Mouse (Mus musculus): ENCODE data around the gene Olfr1360. TPM values are rescaled to one million over a fixed set of nuclear protein-coding genes. Genes with fewer than 3 reads are reported as not detected.

Olfr1360 gene
- polyA plus RNA-seq, 3 experiments from 2014 or later = not detected

GRCm38 (mm10) chr13:21642418-21642817, 34.8 kb downstream of the Olfr1360 start, which contains the start of gene Olfr11:
Olfr11 (minus strand) TSS chr13:21642518.
- ATAC-seq = no peak

Other genes with a start within 250 kb of the Olfr1360 start
- 1 to 10 TPM in 2 of 3 experiments, under 1 TPM in 1; 0.68 to 1.7 (median 1.6) TPM for gene Pgbd1, start 236.3 kb downstream of the Olfr1360 start, polyA plus RNA-seq (2017; shearing (Covaris generic))
- 10 to 100 TPM; 42.6 to 84.1 (median 72.6) TPM for gene Zscan26, start 223.7 kb downstream of the Olfr1360 start, polyA plus RNA-seq (2017; shearing (Covaris generic))
- gene Nkapl, start 208.9 kb downstream of the Olfr1360 start, polyA plus RNA-seq (2017; shearing (Covaris generic)) = under 1 TPM in 1 of 3 experiments, not detected in 2; 0.62 TPM
- gene Zkscan4, start 198.5 kb downstream of the Olfr1360 start, polyA plus RNA-seq (2017; shearing (Covaris generic)) = not detected
- not detected for gene Gm10065, start 198.0 kb downstream of the Olfr1360 start, polyA plus RNA-seq (2017; shearing (Covaris generic))
- gene AK157302, start 182.2 kb downstream of the Olfr1360 start, polyA plus RNA-seq (2017; shearing (Covaris generic)) = under 1 TPM in 1 of 3 experiments, not detected in 2; 0.17 TPM
- gene Gm11273, start 176.0 kb downstream of the Olfr1360 start, polyA plus RNA-seq (2017; shearing (Covaris generic)) = 10 to 100 TPM in 2 of 3 experiments, 1 to 10 TPM in 1; 5.4 to 41.4 (median 31.6) TPM
- gene Zkscan8, start 146.3 kb downstream of the Olfr1360 start, polyA plus RNA-seq (2017; shearing (Covaris generic)) = 1 to 10 TPM; 5.8 to 8.7 (median 5.9) TPM
- gene Olfr1366, start 134.6 kb downstream of the Olfr1360 start, polyA plus RNA-seq (2017; shearing (Covaris generic)) = not detected
- gene Olfr1535, start 117.5 kb downstream of the Olfr1360 start, polyA plus RNA-seq (2017; shearing (Covaris generic)) = under 1 TPM in 2 of 3 experiments, not detected in 1; 0.11 to 0.19 TPM
- gene Olfr1364, start 95.6 kb downstream of the Olfr1360 start, polyA plus RNA-seq (2017; shearing (Covaris generic)) = not detected
- not detected for gene Olfr1362, start 63.4 kb downstream of the Olfr1360 start, polyA plus RNA-seq (2017; shearing (Covaris generic))
- gene Olfr11, start 34.9 kb downstream of the Olfr1360 start, polyA plus RNA-seq (2017; shearing (Covaris generic)) = not detected
- not detected for gene Olfr1361, start 14.0 kb downstream of the Olfr1360 start, polyA plus RNA-seq (2017; shearing (Covaris generic))
- not detected for gene Olfr1359, start 20.7 kb upstream of the Olfr1360 start, polyA plus RNA-seq (2017; shearing (Covaris generic))
- not detected for gene Hist1h2bl, start 38.7 kb upstream of the Olfr1360 start, polyA plus RNA-seq (2017; shearing (Covaris generic))
- gene Hist1h2ai, start 39.0 kb upstream of the Olfr1360 start, polyA plus RNA-seq (2017; shearing (Covaris generic)) = 10 to 100 TPM in 1 of 3 experiments, not detected in 2; 25.0 TPM
- gene Hist1h3h, start 40.3 kb upstream of the Olfr1360 start, polyA plus RNA-seq (2017; shearing (Covaris generic)) = 1 to 10 TPM in 1 of 3 experiments, not detected in 2; 4.9 TPM
- 1 to 10 TPM in 2 of 3 experiments, not detected in 1; 1.6 to 4.7 TPM for gene Hist1h2bm, start 44.6 kb upstream of the Olfr1360 start, polyA plus RNA-seq (2017; shearing (Covaris generic))
- gene Hist1h4j, start 57.7 kb upstream of the Olfr1360 start, polyA plus RNA-seq (2017; shearing (Covaris generic)) = not detected
- gene Hist1h4k, start 73.1 kb upstream of the Olfr1360 start, polyA plus RNA-seq (2017; shearing (Covaris generic)) = 10 to 100 TPM in 1 of 3 experiments, 1 to 10 TPM in 2; 1.5 to 15.3 (median 8.0) TPM
- 1 to 10 TPM in 1 of 3 experiments, not detected in 2; 6.2 TPM for gene Hist1h2ak, start 76.4 kb upstream of the Olfr1360 start, polyA plus RNA-seq (2017; shearing (Covaris generic))
- gene Hist1h2bn, start 76.7 kb upstream of the Olfr1360 start, polyA plus RNA-seq (2017; shearing (Covaris generic)) = 1 to 10 TPM in 2 of 3 experiments, not detected in 1; 1.8 to 3.0 TPM
- 10 to 100 TPM in 1 of 3 experiments, 1 to 10 TPM in 2; 3.0 to 89.4 (median 8.5) TPM for gene Hist1h1b, start 103.2 kb upstream of the Olfr1360 start, polyA plus RNA-seq (2017; shearing (Covaris generic))
- gene Hist1h3i, start 106.0 kb upstream of the Olfr1360 start, polyA plus RNA-seq (2017; shearing (Covaris generic)) = 1 to 10 TPM in 2 of 3 experiments, not detected in 1; 3.1 to 3.4 TPM
- gene Hist1h2an, start 109.8 kb upstream of the Olfr1360 start, polyA plus RNA-seq (2017; shearing (Covaris generic)) = 1 to 10 TPM in 1 of 3 experiments, not detected in 2; 3.5 TPM
- 1 to 10 TPM; 1.6 to 3.6 (median 3.0) TPM for gene Hist1h2bp, start 110.1 kb upstream of the Olfr1360 start, polyA plus RNA-seq (2017; shearing (Covaris generic))
- gene Hist1h2bq, start 132.8 kb upstream of the Olfr1360 start, polyA plus RNA-seq (2017; shearing (Covaris generic)) = 10 to 100 TPM in 1 of 3 experiments, 1 to 10 TPM in 1, not detected in 1; 6.1 to 12.5 TPM
- 10 to 100 TPM in 1 of 3 experiments, 1 to 10 TPM in 1, not detected in 1; 2.4 to 11.2 TPM for gene Hist1h2ao, start 133.1 kb upstream of the Olfr1360 start, polyA plus RNA-seq (2017; shearing (Covaris generic))
- 10 to 100 TPM in 1 of 3 experiments, 1 to 10 TPM in 2; 5.8 to 17.9 (median 8.9) TPM for gene Hist1h4m, start 134.3 kb upstream of the Olfr1360 start, polyA plus RNA-seq (2017; shearing (Covaris generic))
- 1 to 10 TPM in 2 of 3 experiments, not detected in 1; 6.5 to 9.3 TPM for gene Hist1h4n, start 154.8 kb upstream of the Olfr1360 start, polyA plus RNA-seq (2017; shearing (Covaris generic))
- 100 to 1,000 TPM in 1 of 3 experiments, 10 to 100 TPM in 2; 58.0 to 576 (median 60.6) TPM for gene Hist1h2ap, start 156.1 kb upstream of the Olfr1360 start, polyA plus RNA-seq (2017; shearing (Covaris generic))
- 10 to 100 TPM in 1 of 3 experiments, 1 to 10 TPM in 1, not detected in 1; 6.1 to 12.2 TPM for gene Hist1h2br, start 156.3 kb upstream of the Olfr1360 start, polyA plus RNA-seq (2017; shearing (Covaris generic))

All from inflammation-experienced regulatory T-cells, adult 6 months (primary cell).